Mouse (Mus musculus) stomach, postnatal 0 days (tissue): Measurements from ENCODE around the gene Sox5. TPM values are rescaled to one million over a fixed set of nuclear protein-coding genes. Genes with fewer than 3 reads are reported as not detected.

Source experiments
- ATAC-seq: fragments of 200-750 bp; cut with Nextera tagmentation; 2 replicates; pipeline ENCODE4 v1.8.0; 2017; ENCODE audit not compliant: low FRiP score, low TSS enrichment
- DNase-seq: peaks from one replicate; pipeline ENCODE4 v3.0.0-alpha.2; 2016; ENCODE audit warnings: low spot score
- H3K27ac ChIP-seq: fragments of 300-500 bp; sonication (generic); replicated peaks from 2 replicates; pipeline ENCODE4 v1.5.1; 2014; ENCODE audit warnings: mild to moderate bottlenecking, control low read depth
- H3K27me3 ChIP-seq: fragments of 300-500 bp; sonication (generic); 2 replicates; pipeline ENCODE4 v1.6.1; 2014; ENCODE audit warnings: low read length; ENCODE audit not compliant: control insufficient read depth, insufficient read depth
- H3K36me3 ChIP-seq: fragments of 300-500 bp; sonication (generic); 2 replicates; pipeline ENCODE4 v1.6.1; 2014; ENCODE audit warnings: low read length, mixed read lengths; ENCODE audit not compliant: control insufficient read depth, insufficient read depth
- H3K4me1 ChIP-seq: fragments of 300-500 bp; sonication (generic); replicated peaks from 2 replicates; pipeline ENCODE4 v1.6.1; 2014; ENCODE audit warnings: antibody characterized with exemption; ENCODE audit not compliant: control insufficient read depth, insufficient read depth
- H3K4me2 ChIP-seq: fragments of 300-500 bp; sonication (generic); replicated peaks from 2 replicates; pipeline ENCODE4 v1.6.1; 2014; ENCODE audit warnings: low read depth, mild to moderate bottlenecking, control low read depth, moderate library complexity
- H3K4me3 ChIP-seq: fragments of 300-500 bp; sonication (generic); 2 replicates; pipeline ENCODE4 v1.5.1; 2014; ENCODE audit warnings: low read depth, low read length, control low read depth
- H3K9ac ChIP-seq: fragments of 300-500 bp; sonication (generic); 2 replicates; pipeline ENCODE4 v1.6.1; 2014; ENCODE audit warnings: mild to moderate bottlenecking, low read length, control low read depth, mixed read lengths
- H3K9me3 ChIP-seq: fragments of 300-500 bp; sonication (generic); 2 replicates; pipeline ENCODE4 v1.6.1; 2016; ENCODE audit warnings: low read length; ENCODE audit not compliant: control insufficient read depth
- CTCF ChIP-seq: IDR thresholded peaks from 2 replicates; pipeline ENCODE4 v1.5.1; 2016; ENCODE audit warnings: antibody characterized with exemption, low read depth, mild to moderate bottlenecking, moderate library complexity
- EP300 ChIP-seq: optimal IDR thresholded peaks from 2 replicates; pipeline ENCODE3; 2016; ENCODE audit warnings: antibody characterized with exemption
- WGBS: fragments of 180-500 bp; shearing (Covaris S2); extraction: QIAGEN DNeasy Blood & Tissue Kit; methylation state at CpG from one replicate; pipeline ENCODE4 v1.1.7; 2014; 5-methylcytosine and 5-hydroxymethylcytosine counted together
- polyA plus RNA-seq: library from polyadenylated mRNA; unstranded; fragments of >200 nt; fragmentation: Nextera tagmentation; extraction: Ambion mirVana; gene quantifications from 2 replicates; pipeline ENCODE4 v1.2.1, GENCODE M21; 2015

Sox5 gene
- polyA plus RNA-seq, 1 experiment from 2014 or later, result 9.8 TPM

DNA sequence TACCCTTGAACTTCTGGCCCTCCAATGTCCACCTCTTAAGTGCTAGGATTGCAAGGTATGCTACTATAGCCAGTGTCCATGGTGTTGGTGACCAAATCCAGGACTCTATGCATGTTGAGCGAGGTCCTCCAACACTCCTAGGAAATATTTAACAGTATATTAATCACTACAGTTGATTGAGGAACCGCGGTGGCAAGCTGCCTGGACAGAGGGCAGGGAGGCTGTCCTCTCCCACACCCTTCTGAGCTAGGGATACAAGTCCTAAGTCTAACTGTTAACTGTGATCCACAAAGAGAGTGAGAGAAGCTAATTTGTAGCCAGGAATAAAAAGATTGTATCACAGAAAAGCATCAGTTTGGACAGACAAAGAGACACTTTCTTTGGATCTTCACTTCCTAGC lies 373.7 kb downstream of the Sox5 start:
- Histone ChIP-seq H3K4me2 (no peak overlapping the region), H3K27ac (no peak overlapping the region), H3K4me3 (no peak overlapping the region), H3K4me1 (no peaks in the 10 kb centered on the region), H3K9ac (no peak overlapping the region), H3K9me3 (no peaks in the 10 kb centered on the region), H3K27me3 (no peaks in the 10 kb centered on the region), H3K36me3 (no peaks in the 10 kb centered on the region)
- 78% methylated on average over 3 of the region's 3 CpGs for WGBS
- no peak for ATAC-seq
- TF ChIP-seq EP300 (no peak), CTCF (no peak)
- DNase-seq, result no peak

DNA sequence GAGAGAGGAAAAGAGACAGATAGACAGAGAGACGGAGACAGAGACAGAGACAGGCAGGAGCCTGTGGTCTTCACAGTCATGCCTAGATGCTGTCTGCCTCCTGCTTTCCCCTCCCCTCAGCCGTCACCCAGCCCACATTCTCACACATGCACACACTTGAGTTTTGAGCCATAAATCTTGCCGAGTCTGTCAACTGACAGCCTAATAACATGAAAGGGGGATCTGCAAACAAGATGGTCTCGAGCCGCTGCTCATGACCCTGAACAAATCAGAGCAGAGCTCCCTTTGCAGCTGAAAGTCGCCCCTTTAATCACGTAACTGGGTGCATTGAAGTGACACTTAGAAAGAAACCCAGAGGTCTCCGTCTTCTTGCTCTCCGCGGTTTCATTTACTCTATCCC lies 383.7 kb downstream of the Sox5 start:
- no peak overlapping the region for H3K9ac ChIP-seq
- no peak overlapping the region for H3K27ac ChIP-seq
- no peaks in the 10 kb centered on the region for H3K36me3 ChIP-seq
- ATAC-seq (no peak), DNase-seq (no peak)
- H3K27me3 ChIP-seq, result no peaks in the 10 kb centered on the region
- no peak overlapping the region for H3K4me2 ChIP-seq
- H3K9me3 ChIP-seq, result no peaks in the 10 kb centered on the region
- no peaks in the 10 kb centered on the region for H3K4me1 ChIP-seq
- TF ChIP-seq EP300 (no peak), CTCF (no peak)
- no peak overlapping the region for H3K4me3 ChIP-seq
- 32% methylated on average over 10 of the region's 10 CpGs for WGBS

DNA sequence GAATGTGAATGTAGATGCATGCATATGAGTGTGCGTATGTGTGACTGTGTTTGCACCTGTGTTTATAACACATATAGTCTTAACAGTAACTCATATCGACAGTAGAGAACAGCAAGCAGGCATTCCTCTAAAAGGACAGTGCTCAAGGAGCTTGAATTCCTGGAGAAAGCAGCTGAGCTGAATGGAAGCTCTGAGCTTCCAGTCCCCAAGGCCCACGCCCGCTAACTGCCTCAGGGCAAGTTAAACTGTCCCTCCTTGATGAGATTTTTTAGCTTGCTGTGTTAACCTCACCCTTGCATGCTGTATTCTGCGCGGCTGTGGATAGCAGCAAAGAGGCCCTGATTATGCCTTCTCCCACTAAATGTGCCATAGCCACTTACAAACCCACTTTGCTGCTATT lies 388.6 kb downstream of the Sox5 start:
- ATAC-seq (no peak), DNase-seq (no peak)
- WGBS, result 79% methylated on average over 6 of the region's 6 CpGs
- no peak for TF ChIP-seq EP300
- no peak for TF ChIP-seq CTCF
- no peak overlapping the region for H3K27ac ChIP-seq
- no peak overlapping the region for H3K9ac ChIP-seq
- no peaks in the 10 kb centered on the region for H3K9me3 ChIP-seq
- no peaks in the 10 kb centered on the region for H3K4me1 ChIP-seq
- no peaks in the 10 kb centered on the region for H3K27me3 ChIP-seq
- H3K4me3 ChIP-seq, result no peak overlapping the region
- no peaks in the 10 kb centered on the region for H3K36me3 ChIP-seq
- H3K4me2 ChIP-seq, result no peak overlapping the region

DNA sequence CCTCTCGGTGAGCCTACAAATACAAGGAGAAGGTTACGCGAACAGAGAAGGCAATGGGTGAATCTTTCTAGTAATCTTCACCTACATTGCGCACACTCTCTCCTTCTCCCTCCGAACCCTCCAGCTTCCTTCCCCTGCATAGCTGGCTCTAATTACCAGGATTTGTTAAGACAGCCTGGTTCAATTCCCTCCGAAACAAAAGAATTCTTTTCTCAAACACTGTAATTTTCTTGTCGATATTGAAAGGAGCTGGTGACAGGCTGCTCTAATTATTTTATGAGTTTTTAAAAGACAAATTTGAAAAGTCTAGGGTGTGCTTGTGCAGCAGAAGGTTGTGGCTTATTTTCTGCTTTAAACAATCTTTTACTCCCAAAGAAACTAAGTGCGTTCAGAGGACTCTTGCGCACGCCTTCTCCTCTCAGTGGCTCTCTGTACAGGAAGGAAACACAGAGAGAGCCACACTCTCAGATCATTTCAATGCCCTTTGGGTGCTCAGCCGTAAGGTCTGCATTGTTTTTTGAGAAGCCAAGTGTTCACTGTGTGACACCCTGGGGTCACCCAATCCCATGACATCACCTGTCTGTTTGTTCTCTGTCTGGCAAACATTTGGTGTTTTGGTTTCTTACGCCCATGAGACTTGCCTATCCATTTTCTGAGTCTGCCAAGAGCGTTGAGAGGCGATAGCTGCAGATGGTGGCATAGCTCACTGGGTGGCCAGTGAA lies 392.3 kb downstream of the Sox5 start:
- no peak for TF ChIP-seq CTCF
- no peak for TF ChIP-seq EP300
- H3K9me3 ChIP-seq, result no peaks in the 10 kb centered on the region
- no peaks in the 10 kb centered on the region for H3K4me1 ChIP-seq
- H3K27me3 ChIP-seq, result no peaks in the 10 kb centered on the region
- ATAC-seq (no peak), DNase-seq (no peak)
- H3K27ac ChIP-seq, result no peak overlapping the region
- no peak overlapping the region for H3K4me3 ChIP-seq
- WGBS, result 84% methylated on average over 14 of the region's 14 CpGs
- H3K9ac ChIP-seq, result no peak overlapping the region
- H3K4me2 ChIP-seq, result no peak overlapping the region
- H3K36me3 ChIP-seq, result no peaks in the 10 kb centered on the region

DNA sequence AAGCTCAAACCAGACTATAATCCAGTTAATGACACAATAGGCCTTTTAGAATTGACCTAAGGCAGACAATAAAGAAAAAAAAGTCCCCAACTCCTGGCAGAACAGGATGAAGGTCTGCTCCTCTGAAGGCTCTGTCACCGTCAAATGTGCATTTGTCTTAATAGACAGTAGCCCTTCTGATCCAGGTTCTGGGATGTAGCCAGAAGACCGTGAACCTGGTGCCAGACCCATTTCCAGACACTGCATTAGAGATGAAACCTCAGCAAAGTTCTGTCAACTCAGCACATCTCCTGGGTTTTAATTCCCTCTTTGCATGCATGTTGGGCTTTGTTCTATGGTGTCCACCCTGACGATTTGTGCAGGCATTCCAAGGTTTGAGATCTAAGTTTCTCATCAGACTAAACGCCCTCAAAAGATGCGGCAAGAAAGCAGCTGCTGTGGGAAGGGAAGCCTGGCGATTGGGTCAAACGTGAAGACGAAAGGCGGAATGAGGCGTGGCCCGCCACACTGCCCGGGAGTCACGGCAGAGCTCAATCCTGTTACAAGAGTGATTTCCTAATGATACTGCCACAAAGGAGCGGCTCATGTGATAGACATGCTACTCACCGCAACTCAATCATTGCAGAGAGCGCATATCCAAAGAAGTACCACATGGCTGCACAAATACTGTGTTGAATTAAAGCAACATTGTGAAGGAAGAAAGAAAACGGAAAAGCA lies 394.1 kb downstream of the Sox5 start:
- H3K27me3 ChIP-seq, result no peaks in the 10 kb centered on the region
- no peaks in the 10 kb centered on the region for H3K4me1 ChIP-seq
- no peak for DNase-seq
- TF ChIP-seq CTCF, result no peak
- no peak for TF ChIP-seq EP300
- WGBS, result 61% methylated on average over 17 of the region's 17 CpGs
- no peak overlapping the region for H3K4me3 ChIP-seq
- no peak overlapping the region for H3K27ac ChIP-seq
- H3K9ac ChIP-seq, result no peak overlapping the region
- no peaks in the 10 kb centered on the region for H3K36me3 ChIP-seq
- H3K9me3 ChIP-seq, result no peaks in the 10 kb centered on the region
- no peak overlapping the region for H3K4me2 ChIP-seq
- ATAC-seq, result no peak

DNA sequence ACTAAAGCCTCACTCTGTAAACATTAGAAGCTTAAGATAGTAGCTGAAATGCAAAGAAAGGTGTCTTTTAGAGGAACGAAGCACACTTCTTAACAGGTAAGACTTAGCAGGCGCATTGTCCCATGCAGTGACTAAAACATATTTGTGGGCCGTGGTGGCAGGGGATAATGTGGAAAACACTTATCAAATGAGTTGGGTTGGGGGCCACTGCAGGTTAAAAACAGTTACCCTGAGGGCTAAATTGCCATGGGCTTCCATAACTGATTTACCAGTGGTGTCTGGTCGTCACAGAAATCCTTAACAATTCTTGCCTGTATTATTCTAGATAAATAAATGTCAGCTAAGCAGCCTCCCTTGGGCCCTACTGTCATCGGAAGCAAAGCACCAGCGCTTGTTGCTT lies 401.1 kb downstream of the Sox5 start:
- Histone ChIP-seq H3K9ac (no peak overlapping the region), H3K9me3 (no peaks in the 10 kb centered on the region), H3K27ac (no peak overlapping the region), H3K4me3 (no peak overlapping the region), H3K27me3 (no peaks in the 10 kb centered on the region), H3K36me3 (no peaks in the 10 kb centered on the region), H3K4me1 (no peaks in the 10 kb centered on the region), H3K4me2 (no peak overlapping the region)
- 51% methylated on average over 6 of the region's 6 CpGs for WGBS
- ATAC-seq, result no peak
- TF ChIP-seq CTCF (no peak), EP300 (no peak)
- DNase-seq, result no peak
